ENCODE assay signal across 13 mouse cellular contexts in genomic region chr9:79890488-79890887, GRCm38 (mm10).
DNase-seq lines count a peak whose midpoint lies in the region; ATAC-seq and TF ChIP-seq lines count a peak whose summit lies in the region.
"Had no signal": no experiment of that assay in that cellular context is flagged by ENCODE, and none has a peak within 500 bp of the region (broad histone marks: within the 10 kb centered on the region; RNA-seq: fewer than 3 reads in every experiment).

No protein-coding gene starts in this region.

- no peak overlapping the region for H3K9ac ChIP-seq in hindbrain, embryonic 13.5 days
- no peak overlapping the region for H3K9ac ChIP-seq in midbrain, postnatal 0 days (replicated peaks; ENCODE audit: low read length, poor library complexity, severe bottlenecking)
- H3K9ac ChIP-seq in lung, postnatal 0 days (replicated peaks; ENCODE audit: low read depth), result no peak overlapping the region
- H3K9ac ChIP-seq: liver, postnatal 0 days had no signal

- H3K9me3 ChIP-seq in hindbrain, embryonic 13.5 days, result no peaks in the 10 kb centered on the region
- H3K9me3 ChIP-seq in midbrain, postnatal 0 days (ENCODE audit: low read length), result no peaks in the 10 kb centered on the region
- H3K9me3 ChIP-seq in lung, postnatal 0 days (ENCODE audit: low read length), result no peaks in the 10 kb centered on the region

- no peak for TF ChIP-seq CTCF in midbrain, postnatal 0 days (IDR thresholded peaks at IDR 0.05)
- no peak for TF ChIP-seq CTCF in lung, postnatal 0 days (IDR thresholded peaks at IDR 0.05)

- peaks cover 9% of the 10 kb centered on the region for H3K4me1 ChIP-seq in hindbrain, embryonic 13.5 days (replicated peaks)
- no peaks in the 10 kb centered on the region for H3K4me1 ChIP-seq in midbrain, postnatal 0 days (ENCODE audit: insufficient read depth, low read length)
- no peaks in the 10 kb centered on the region for H3K4me1 ChIP-seq in lung, postnatal 0 days (ENCODE audit: insufficient read depth, low read depth, low read length)

- H3K4me2 ChIP-seq in hindbrain, embryonic 13.5 days, result no peak overlapping the region
- H3K4me2 ChIP-seq in midbrain, postnatal 0 days (ENCODE audit: low read depth, low read length, poor library complexity, severe bottlenecking), result no peak overlapping the region
- no peak overlapping the region for H3K4me2 ChIP-seq in lung, postnatal 0 days (replicated peaks; ENCODE audit: low read depth, low read length)

- H3K27ac ChIP-seq in hindbrain, embryonic 13.5 days, result peak overlapping the region; percentile 27; the same call in 1 of the 2 replicates
- H3K27ac ChIP-seq in midbrain, postnatal 0 days (ENCODE audit: low read depth, low read length), result no peak overlapping the region
- H3K27ac ChIP-seq in lung, postnatal 0 days (ENCODE audit: low read length), result no peak overlapping the region
- H3K27ac ChIP-seq: macrophage had no signal

- ATAC-seq in hindbrain, embryonic 13.5 days (ENCODE audit: low FRiP score), result 0 out of 2 replicates have a peak, but pooled peaks have one; percentile 22
- no peak for ATAC-seq in midbrain, postnatal 0 days (ENCODE audit: low FRiP score)
- no peak for ATAC-seq in lung, postnatal 0 days
- ATAC-seq: intestine, embryonic 16.5 days; liver, postnatal 0 days had no signal

- no peak overlapping the region for H3K4me3 ChIP-seq in hindbrain, embryonic 13.5 days
- no peak overlapping the region for H3K4me3 ChIP-seq in midbrain, postnatal 0 days (ENCODE audit: low read depth, low read length)
- H3K4me3 ChIP-seq in lung, postnatal 0 days (ENCODE audit: low read depth, low read length), result no peak overlapping the region

- H3K36me3 ChIP-seq in hindbrain, embryonic 13.5 days, result no peaks in the 10 kb centered on the region
- H3K36me3 ChIP-seq in midbrain, postnatal 0 days (ENCODE audit: insufficient read depth, low read length), result no peaks in the 10 kb centered on the region
- H3K36me3 ChIP-seq in lung, postnatal 0 days (ENCODE audit: insufficient read depth, low read length), result no peaks in the 10 kb centered on the region

- peak; percentile 40 for DNase-seq in gastrocnemius, adult 18-20 months (ENCODE audit: low spot score)
- no peak for DNase-seq in gastrocnemius, postnatal 4 days (ENCODE audit: low spot score in 2 of 2)
- DNase-seq in brain, adult 2 months (ENCODE audit: low read depth, low spot score), result peak; percentile 23
- peak; percentile 18 for DNase-seq in midbrain, postnatal 0 days (ENCODE audit: low spot score)
- DNase-seq in layer of hippocampus, postnatal 10 days (ENCODE audit: low spot score in 2 of 2), result no peak
- DNase-seq in lung, postnatal 4 days, result no peak
- no peak for DNase-seq in lung, postnatal 0 days (ENCODE audit: low spot score)
- DNase-seq: cerebellum, adult 11 months; kidney, postnatal 14 days; liver, postnatal 0 days had no signal

- no peaks in the 10 kb centered on the region for H3K27me3 ChIP-seq in hindbrain, embryonic 13.5 days
- no peaks in the 10 kb centered on the region for H3K27me3 ChIP-seq in midbrain, postnatal 0 days (ENCODE audit: insufficient read depth, low read length)
- no peaks in the 10 kb centered on the region for H3K27me3 ChIP-seq in lung, postnatal 0 days (replicated peaks; ENCODE audit: insufficient read depth, low read length)

- no peak for TF ChIP-seq EP300 in lung, postnatal 0 days (IDR thresholded peaks at IDR 0.05)

- 8% methylated on average over 4 of the region's 4 CpGs for WGBS in hindbrain, embryonic 13.5 days
- WGBS in midbrain, postnatal 0 days, result 12% methylated on average over 4 of the region's 4 CpGs
- WGBS in lung, postnatal 0 days, result 65% methylated on average over 4 of the region's 4 CpGs

Comparison
In these comparisons a context has a peak if more than half of its experiments do, and no peak if none do; other contexts are left out.
1. DNase-seq: peak in gastrocnemius, adult 18-20 months (single experiment), brain, adult 2 months (single experiment) and midbrain, postnatal 0 days (single experiment); none in gastrocnemius, postnatal 4 days (0 of 2), layer of hippocampus, postnatal 10 days (0 of 2), lung, postnatal 4 days (0 of 2) and lung, postnatal 0 days (single experiment).